Mouse (Mus musculus) C2C12 (cell line): ENCODE measurements around the gene Gpr179.

Experiments
- CTCF ChIP-seq: IDR thresholded peaks from one replicate; pipeline ENCODE4 v1.5.1; 2011; ENCODE audit not compliant: control insufficient read depth, insufficient read depth, insufficient read length
- USF1 ChIP-seq: IDR thresholded peaks from one replicate; pipeline ENCODE4 v1.6.1; 2011; ENCODE audit warnings: low read depth, mild to moderate bottlenecking, control low read depth, moderate library complexity

DNA sequence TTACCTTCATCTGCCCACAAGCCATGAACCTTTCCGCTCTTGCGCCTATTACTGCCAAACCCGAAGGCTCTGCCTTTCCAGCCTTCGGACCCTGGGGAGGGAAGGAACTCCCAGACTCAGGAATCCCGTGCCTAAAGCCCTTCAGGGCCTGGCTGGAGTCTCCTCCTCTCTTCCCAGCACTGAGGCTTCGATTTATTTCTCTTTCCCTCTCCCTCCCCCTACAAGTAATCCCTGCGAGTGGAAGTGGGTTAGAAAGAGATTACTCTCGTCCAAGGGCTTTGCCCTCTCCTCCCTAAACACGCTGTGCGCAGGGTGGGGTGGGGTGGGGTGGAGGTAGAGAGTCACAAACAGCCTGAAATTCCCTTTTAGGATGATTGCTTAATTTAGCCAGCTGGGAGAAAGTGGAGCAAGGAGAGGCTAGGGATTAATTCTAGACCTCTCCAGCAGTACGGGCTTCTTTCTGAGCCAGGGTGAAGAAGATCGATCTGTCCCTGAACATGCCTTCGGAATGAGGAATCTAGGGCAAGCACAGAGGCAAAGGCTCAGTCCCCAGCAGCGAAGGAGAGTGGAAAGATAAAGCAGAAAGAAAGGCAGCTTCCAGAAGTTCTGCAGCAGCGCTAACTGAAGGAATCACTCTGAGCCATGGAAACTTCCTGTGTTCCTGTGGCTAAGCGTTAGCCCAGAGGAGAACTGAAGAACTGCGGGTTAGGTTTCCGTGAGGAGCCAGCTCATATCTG lies 40.8 kb downstream of the Gpr179 start:
- no peak for TF ChIP-seq CTCF
- TF ChIP-seq USF1 = no peak
